Mouse (Mus musculus): ENCODE data around the gene B3gnt7.

GRCm38 (mm10) chr1:86300093-86300492 lies 2.5 kb upstream of the B3gnt7 start:
- TF ChIP-seq POLR2A (IDR thresholded peaks at IDR 0.05; ENCODE audit: insufficient read depth, low read length) (no peak), CTCF (IDR thresholded peaks at IDR 0.05; ENCODE audit: low read depth, low read length) (no peak)

Measured in ES-Bruce4 (cell line).